Comparison of ENCODE assay signal across 37 mouse cellular contexts in the genomic region with DNA sequence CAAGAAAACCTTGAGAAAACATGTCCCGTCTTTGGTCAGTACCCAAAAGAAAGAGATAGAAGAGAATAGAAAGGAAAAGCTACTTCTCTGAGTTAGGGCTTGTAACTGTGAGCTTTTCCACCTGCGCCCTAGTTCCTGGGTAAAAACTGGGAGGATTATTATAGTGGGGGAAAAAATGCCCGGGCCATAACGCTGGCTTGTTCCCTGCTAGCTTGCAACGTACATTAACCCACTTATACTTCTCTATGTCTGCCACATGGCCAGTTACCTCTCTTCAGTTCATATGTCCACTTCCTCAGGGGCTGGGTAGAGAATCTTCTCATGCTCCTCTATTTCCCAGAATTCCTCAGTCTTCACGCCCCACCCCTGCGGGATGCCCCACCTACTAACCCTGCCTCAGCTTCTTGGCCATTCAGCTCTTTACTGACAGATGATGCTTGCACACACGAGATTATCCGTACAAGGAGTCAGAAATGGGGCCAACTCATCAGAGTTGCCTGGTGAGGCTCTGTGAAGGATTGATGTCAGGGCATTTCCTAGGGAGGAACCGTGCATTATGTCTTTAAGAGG. TPM values are rescaled to one million over a fixed set of nuclear protein-coding genes. Genes with fewer than 3 reads are reported as not detected.
"Had no signal": no experiment of that assay in that cellular context is flagged by ENCODE, and none has a peak within 500 bp of the region (broad histone marks: within the 10 kb centered on the region; RNA-seq: fewer than 3 reads in every experiment).

No protein-coding gene starts in this region.

- H3K27me3 ChIP-seq: heart, embryonic 12.5 days; heart, embryonic 15.5 days; hindbrain, embryonic 13.5 days; hindbrain, embryonic 15.5 days; intestine, embryonic 15.5 days; kidney, embryonic 15.5 days had no signal

- H3K27ac ChIP-seq: heart, embryonic 13.5 days; heart, embryonic 15.5 days; hindbrain, embryonic 10.5 days; hindbrain, embryonic 12.5 days; hindbrain, embryonic 13.5 days; hindbrain, embryonic 14.5 days; hindbrain, embryonic 15.5 days; hindbrain, postnatal 0 days; intestine, embryonic 15.5 days; kidney, embryonic 15.5 days; kidney, postnatal 0 days; layer of hippocampus, adult 2 months; left cerebral cortex, adult 2 months had no signal

- DNase-seq: heart, postnatal 10 days; heart, postnatal 14 days; heart, postnatal 36 days; heart, postnatal 4 days; kidney, adult 11 months; kidney, adult 18-20 months; kidney, adult 2 months; kidney, adult 8-10 months; kidney, adult 9 months; kidney, postnatal 10 days; kidney, postnatal 14 days; kidney, postnatal 25 days; kidney, postnatal 36 days; kidney, postnatal 4 days; layer of hippocampus, adult 9-11 months; layer of hippocampus, postnatal 36 days had no signal

- H3K4me1 ChIP-seq: heart, embryonic 13.5 days; heart, embryonic 15.5 days; hindbrain, embryonic 12.5 days; hindbrain, embryonic 13.5 days; hindbrain, embryonic 15.5 days had no signal

- H3K36me3 ChIP-seq: heart, embryonic 12.5 days; heart, embryonic 13.5 days; heart, embryonic 15.5 days; hindbrain, embryonic 10.5 days; hindbrain, embryonic 12.5 days; hindbrain, embryonic 13.5 days; hindbrain, embryonic 15.5 days; intestine, embryonic 15.5 days; kidney, embryonic 15.5 days had no signal

- ATAC-seq: hindbrain, embryonic 16.5 days; hindbrain, postnatal 0 days; inflammation-experienced regulatory T-cells, adult 6 months; intestine, embryonic 15.5 days; intestine, embryonic 16.5 days; intestine, postnatal 0 days had no signal

- H3K9me3 ChIP-seq: heart, embryonic 12.5 days; heart, embryonic 13.5 days; heart, embryonic 15.5 days; hindbrain, embryonic 10.5 days; hindbrain, embryonic 12.5 days; hindbrain, embryonic 13.5 days; hindbrain, embryonic 15.5 days; intestine, embryonic 15.5 days; kidney, embryonic 15.5 days had no signal

- H3K9ac ChIP-seq: heart, embryonic 12.5 days; heart, embryonic 13.5 days; heart, embryonic 15.5 days; hindbrain, embryonic 12.5 days; hindbrain, embryonic 13.5 days; hindbrain, embryonic 14.5 days; hindbrain, embryonic 15.5 days; intestine, embryonic 15.5 days; kidney, embryonic 15.5 days had no signal

- H3K4me3 ChIP-seq: heart, embryonic 12.5 days; heart, embryonic 13.5 days; heart, embryonic 15.5 days; hindbrain, embryonic 10.5 days; hindbrain, embryonic 12.5 days; hindbrain, embryonic 13.5 days; hindbrain, embryonic 15.5 days; intestine, embryonic 15.5 days; kidney, embryonic 15.5 days; layer of hippocampus, adult 2 months; left cerebral cortex, adult 2 months had no signal

- H3K4me2 ChIP-seq: heart, embryonic 11.5 days; heart, embryonic 12.5 days; heart, embryonic 13.5 days; heart, embryonic 15.5 days; hindbrain, embryonic 12.5 days; hindbrain, embryonic 13.5 days; hindbrain, embryonic 14.5 days; hindbrain, embryonic 15.5 days; intestine, embryonic 15.5 days; kidney, embryonic 15.5 days had no signal

RNA-seq across cellular contexts. Expression of gene Atp2c2, which starts 36.6 kb away (rescaled TPM):
- total RNA-seq: heart, postnatal 10 days; heart, postnatal 25 days; heart, postnatal 36 days; heart, postnatal 4 days; hematopoietic stem cell, adult 5-6 weeks had no signal
- polyA plus RNA-seq: inflammation-experienced regulatory T-cells, adult 6 months had no signal
